Mouse (Mus musculus) myocyte (in vitro differentiated cells): ENCODE results near the gene Ankrd40. TPM values are rescaled to one million over a fixed set of nuclear protein-coding genes. Genes with fewer than 3 reads are reported as not detected.

Source experiments
- H3K27me3 ChIP-seq: one replicate; pipeline ENCODE4 v1.6.1; 2011; ENCODE audit not compliant: control insufficient read depth, insufficient read depth, insufficient read length
- H3K36me3 ChIP-seq: one replicate; pipeline ENCODE4 v1.6.1; 2011; ENCODE audit not compliant: control insufficient read depth, insufficient read depth
- H3K4me2 ChIP-seq: one replicate; pipeline ENCODE4 v1.6.1; 2011; ENCODE audit warnings: low read depth, control low read depth
- H3K4me3 ChIP-seq: one replicate; pipeline ENCODE4 v1.5.1; 2011; ENCODE audit warnings: mild to moderate bottlenecking, control low read depth, moderate library complexity
- H3K79me2 ChIP-seq: one replicate; pipeline ENCODE4 v1.6.1; 2011; ENCODE audit not compliant: control insufficient read depth, insufficient read depth
- H3ac ChIP-seq: one replicate; pipeline ENCODE4 v1.6.1; 2011; ENCODE audit not compliant: control insufficient read depth, insufficient read length
- CEBPB ChIP-seq: IDR thresholded peaks from 2 replicates; pipeline ENCODE4 v1.6.1; 2011; ENCODE audit warnings: mild to moderate bottlenecking, moderate library complexity; ENCODE audit not compliant: poor library complexity, insufficient read depth, severe bottlenecking
- E2F4 ChIP-seq: IDR thresholded peaks from one replicate; pipeline ENCODE4 v1.6.1; 2011; ENCODE audit warnings: mild to moderate bottlenecking, control low read depth, moderate library complexity; ENCODE audit not compliant: insufficient read depth
- MAX ChIP-seq: IDR thresholded peaks from one replicate; pipeline ENCODE4 v1.6.1; 2011; ENCODE audit warnings: low read depth, mild to moderate bottlenecking, control low read depth
- MYOD1 ChIP-seq, 3 experiments: IDR thresholded peaks; one replicate each; pipeline ENCODE4 v1.6.1; 2011; ENCODE audit warnings: control low read depth in 2 of 3, low read depth in 2 of 3, mild to moderate bottlenecking in 2 of 3, moderate library complexity in 1 of 3; ENCODE audit not compliant: insufficient read length in 2 of 3, control insufficient read depth in 1 of 3
- MYOG ChIP-seq, 3 experiments: IDR thresholded peaks; one replicate each; pipeline ENCODE4 v1.6.1; 2011; ENCODE audit warnings: control low read depth in 2 of 3, low read depth in 2 of 3, mild to moderate bottlenecking in 2 of 3; ENCODE audit not compliant: insufficient read length in 2 of 3, control insufficient read depth in 1 of 3, insufficient read depth in 1 of 3
- POLR2A ChIP-seq: IDR thresholded peaks from one replicate; pipeline ENCODE4 v1.6.1; 2011; ENCODE audit warnings: low read depth, mild to moderate bottlenecking, control low read depth, moderate library complexity; ENCODE audit not compliant: insufficient read length
- POLR2AphosphoS2 ChIP-seq: IDR thresholded peaks from one replicate; pipeline ENCODE4 v1.6.1; 2011; ENCODE audit warnings: low read depth, control low read depth; ENCODE audit not compliant: insufficient read length
- REST ChIP-seq: IDR thresholded peaks from one replicate; pipeline ENCODE4 v1.6.1; 2011; ENCODE audit warnings: mild to moderate bottlenecking, control low read depth, moderate library complexity; ENCODE audit not compliant: insufficient read depth, insufficient read length
- SRF ChIP-seq: IDR thresholded peaks from one replicate; pipeline ENCODE4 v1.6.1; 2011; ENCODE audit warnings: low read depth; ENCODE audit not compliant: control insufficient read depth, insufficient read length
- TCF12 ChIP-seq: IDR thresholded peaks from one replicate; pipeline ENCODE4 v1.6.1; 2011; ENCODE audit warnings: mild to moderate bottlenecking, control low read depth; ENCODE audit not compliant: poor library complexity, insufficient read depth, severe bottlenecking
- TCF3 ChIP-seq: IDR thresholded peaks from one replicate; pipeline ENCODE4 v1.6.1; 2011; ENCODE audit warnings: low read depth, control low read depth; ENCODE audit not compliant: insufficient read length
- USF1 ChIP-seq: IDR thresholded peaks from one replicate; pipeline ENCODE4 v1.6.1; 2011; ENCODE audit warnings: low read depth, mild to moderate bottlenecking, control low read depth, moderate library complexity
- polyA plus RNA-seq: library from polyadenylated mRNA; unstranded; fragments of >200 nt; fragmentation: generic; extraction: Trizol; gene quantifications from one replicate; pipeline ENCODE4 v1.2.1, GENCODE M21; 2012; ENCODE audit warnings: missing spikeins

Gene Ankrd40
- polyA plus RNA-seq, 1 experiment = 105 TPM

GRCm38 (mm10) chr11:94351094-94351493, 23.3 kb downstream of the Ankrd40 start:
- peaks cover 20% of the 10 kb centered on the region for H3K27me3 ChIP-seq
- H3K79me2 ChIP-seq = no peaks in the 10 kb centered on the region
- no peaks in the 10 kb centered on the region for H3K36me3 ChIP-seq
- H3K4me2 ChIP-seq = no peak overlapping the region
- no peak for TF ChIP-seq USF1
- H3K4me3 ChIP-seq = no peak overlapping the region
- H3ac ChIP-seq = no peak overlapping the region

DNA sequence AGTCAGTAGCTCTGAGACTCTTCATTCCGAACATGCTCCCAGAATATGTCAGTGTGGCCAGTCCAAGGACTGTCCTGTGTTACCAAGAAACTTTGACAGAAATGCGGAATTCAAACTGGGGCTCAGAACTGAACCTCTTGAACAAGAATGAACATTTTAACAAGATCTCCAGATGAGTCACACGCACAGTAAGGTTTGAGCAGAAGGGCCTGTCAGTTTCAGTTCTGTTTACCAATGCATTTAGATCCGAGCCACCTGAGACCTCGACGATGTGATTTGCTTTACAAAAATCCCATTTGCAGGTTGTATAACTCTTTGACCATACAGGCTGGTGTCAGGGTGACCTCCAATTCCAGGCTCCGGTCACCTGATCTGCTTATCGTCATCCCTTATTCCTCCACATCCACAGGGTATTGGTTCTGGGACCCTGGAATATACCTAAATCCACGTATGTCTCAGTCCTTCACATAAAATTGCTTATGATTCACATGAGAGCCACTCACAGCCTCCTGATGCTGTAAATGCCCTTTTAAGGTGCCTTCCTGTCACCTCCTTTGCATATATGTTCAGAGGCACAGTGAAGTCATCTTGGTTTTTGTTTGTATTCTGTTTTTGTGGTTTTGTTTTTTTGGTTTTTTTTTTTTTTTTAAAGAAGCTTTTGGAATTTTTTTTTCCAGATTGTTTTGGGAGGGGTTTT, 27.9 kb downstream of the Ankrd40 start:
- peaks cover 20% of the 10 kb centered on the region for H3K27me3 ChIP-seq
- H3ac ChIP-seq = no peak overlapping the region
- no peak for TF ChIP-seq MAX
- TF ChIP-seq CEBPB = no peak
- no peak for TF ChIP-seq POLR2A
- no peak for TF ChIP-seq TCF12
- TF ChIP-seq MYOG (IDR thresholded peaks at IDR 0.05; ENCODE audit: control insufficient read depth in 1 of 3, insufficient read depth in 1 of 3, insufficient read length in 2 of 3, low read depth in 2 of 3) = no peak
- no peak for TF ChIP-seq E2F4
- no peak for TF ChIP-seq USF1
- no peak for TF ChIP-seq SRF
- no peak for TF ChIP-seq POLR2AphosphoS2
- TF ChIP-seq REST = no peak
- no peak for TF ChIP-seq MYOD1 (IDR thresholded peaks at IDR 0.05; ENCODE audit: control insufficient read depth in 1 of 3, insufficient read length in 2 of 3, low read depth in 2 of 3)
- no peak for TF ChIP-seq TCF3
- H3K36me3 ChIP-seq = no peaks in the 10 kb centered on the region
- H3K79me2 ChIP-seq = no peaks in the 10 kb centered on the region
- no peak overlapping the region for H3K4me2 ChIP-seq
- H3K4me3 ChIP-seq = no peak overlapping the region

DNA sequence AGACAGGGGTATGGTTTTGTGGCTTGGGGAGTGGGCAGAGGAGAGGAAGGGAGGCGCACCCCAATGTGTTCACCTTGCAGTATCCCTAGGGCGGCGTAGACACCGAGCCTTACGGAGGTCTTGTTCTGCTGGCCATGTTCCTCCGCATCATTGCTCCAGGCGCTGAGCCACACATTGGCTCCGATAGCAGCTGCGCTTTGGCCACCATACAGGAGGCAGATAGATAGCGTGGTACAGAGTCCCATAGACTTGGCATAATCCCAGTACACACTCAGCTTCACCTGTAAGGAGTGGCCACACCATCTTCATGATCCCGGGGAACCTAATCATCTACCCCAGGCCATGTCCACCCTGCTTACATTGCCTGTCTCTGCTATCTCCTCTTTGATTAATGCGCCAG, 31.4 kb downstream of the Ankrd40 start:
- H3K79me2 ChIP-seq = no peaks in the 10 kb centered on the region
- H3K4me3 ChIP-seq = no peak overlapping the region
- H3ac ChIP-seq = no peak overlapping the region
- no peaks in the 10 kb centered on the region for H3K36me3 ChIP-seq
- peaks cover 11% of the 10 kb centered on the region for H3K27me3 ChIP-seq
- H3K4me2 ChIP-seq = no peak overlapping the region
- TF ChIP-seq SRF (no peak), TCF3 (no peak), REST (no peak), USF1 (no peak), MYOG (IDR thresholded peaks at IDR 0.05; ENCODE audit: control insufficient read depth in 1 of 3, insufficient read depth in 1 of 3, insufficient read length in 2 of 3, low read depth in 2 of 3) (no peak), POLR2AphosphoS2 (no peak), CEBPB (no peak), POLR2A (no peak), TCF12 (no peak), E2F4 (no peak), MAX (no peak), MYOD1 (IDR thresholded peaks at IDR 0.05; ENCODE audit: control insufficient read depth in 1 of 3, insufficient read length in 2 of 3, low read depth in 2 of 3) (no peak)

DNA sequence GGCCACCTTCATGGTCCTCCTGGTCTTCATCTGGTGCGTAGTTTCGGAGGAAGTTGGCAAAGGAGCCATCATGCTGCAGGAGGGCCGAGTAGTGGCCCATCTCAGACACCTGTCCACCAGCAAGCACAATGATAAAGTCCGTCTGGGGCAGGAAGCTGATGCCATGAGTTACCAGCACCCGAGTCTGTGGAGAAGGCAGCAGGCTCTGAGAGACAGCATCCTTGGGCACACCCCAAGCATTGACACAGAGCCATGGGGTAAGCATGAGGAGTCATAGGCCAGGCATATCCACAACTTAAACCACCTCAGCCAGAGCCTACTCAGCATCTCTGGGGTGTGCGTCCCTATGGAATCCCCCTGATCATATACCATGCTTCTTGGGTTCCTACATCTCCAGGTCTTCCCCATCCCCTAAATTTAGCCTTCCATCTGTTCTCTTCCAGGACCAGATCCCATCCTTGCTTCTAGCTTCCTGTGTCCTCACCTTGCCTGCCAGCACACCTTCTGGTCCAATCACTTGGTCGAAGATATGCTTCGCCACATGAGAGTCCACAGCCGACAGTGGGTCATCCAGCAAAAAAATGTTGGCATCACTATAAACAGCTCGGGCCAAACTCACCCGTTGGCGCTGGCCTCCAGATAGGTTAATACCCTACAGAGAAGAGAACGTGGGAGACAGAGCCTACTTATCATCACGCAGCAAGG, 33.5 kb downstream of the Ankrd40 start:
- TF ChIP-seq E2F4 = no peak
- no peak for TF ChIP-seq MYOD1 (IDR thresholded peaks at IDR 0.05; ENCODE audit: control insufficient read depth in 1 of 3, insufficient read length in 2 of 3, low read depth in 2 of 3)
- no peak for TF ChIP-seq TCF12
- no peak for TF ChIP-seq USF1
- TF ChIP-seq POLR2AphosphoS2 = no peak
- TF ChIP-seq MAX = no peak
- TF ChIP-seq MYOG (IDR thresholded peaks at IDR 0.05; ENCODE audit: control insufficient read depth in 1 of 3, insufficient read depth in 1 of 3, insufficient read length in 2 of 3, low read depth in 2 of 3) = no peak
- TF ChIP-seq CEBPB = no peak
- TF ChIP-seq SRF = no peak
- no peak for TF ChIP-seq REST
- no peak for TF ChIP-seq TCF3
- TF ChIP-seq POLR2A = no peak
- Histone ChIP-seq H3K4me3 (no peak overlapping the region), H3ac (no peak overlapping the region), H3K79me2 (no peaks in the 10 kb centered on the region), H3K27me3 (no peaks in the 10 kb centered on the region), H3K4me2 (no peak overlapping the region), H3K36me3 (no peaks in the 10 kb centered on the region)

DNA sequence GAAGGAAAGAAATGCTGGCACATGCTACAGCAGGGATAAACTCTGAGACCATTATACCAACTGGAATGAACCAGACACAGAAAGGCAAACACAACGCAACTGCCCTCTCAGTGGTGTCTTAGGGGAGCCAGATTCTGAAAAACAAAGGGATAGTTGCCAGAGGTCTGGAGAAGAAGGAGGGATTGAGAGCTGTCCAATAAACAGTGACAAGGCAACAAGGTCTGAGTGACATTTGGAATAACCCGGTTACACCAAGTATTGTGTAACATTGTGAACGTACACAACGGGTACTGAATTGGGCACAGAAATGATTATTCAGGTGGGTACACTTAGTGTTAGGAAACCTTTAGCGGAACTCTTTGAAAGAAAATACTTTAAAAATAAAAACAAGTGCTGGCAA, 34.3 kb downstream of the Ankrd40 start:
- H3K4me3 ChIP-seq = no peak overlapping the region
- no peak overlapping the region for H3K4me2 ChIP-seq
- no peaks in the 10 kb centered on the region for H3K27me3 ChIP-seq
- no peaks in the 10 kb centered on the region for H3K79me2 ChIP-seq
- H3K36me3 ChIP-seq = no peaks in the 10 kb centered on the region
- TF ChIP-seq REST = no peak
- TF ChIP-seq POLR2AphosphoS2 = no peak
- H3ac ChIP-seq = no peak overlapping the region
